Mouse (Mus musculus) midbrain, embryonic 10.5 days (tissue): Measurements from ENCODE around the gene Gm49345. TPM values are rescaled to one million over a fixed set of nuclear protein-coding genes. Genes with fewer than 3 reads are reported as not detected.

ENCODE experiments used
- DNase-seq: peaks from one replicate; pipeline ENCODE4 v3.0.0-alpha.2; 2017; ENCODE audit warnings: low spot score
- H3K27ac ChIP-seq: fragments of 300-500 bp; sonication (generic); replicated peaks from 2 replicates; pipeline ENCODE4 v1.5.1; 2016; ENCODE audit warnings: mild to moderate bottlenecking
- H3K27me3 ChIP-seq: fragments of 300-500 bp; sonication (generic); 2 replicates; pipeline ENCODE4 v1.6.1; 2016; ENCODE audit warnings: low read depth, mild to moderate bottlenecking; ENCODE audit not compliant: poor library complexity, severe bottlenecking
- H3K36me3 ChIP-seq: fragments of 300-500 bp; sonication (generic); 2 replicates; pipeline ENCODE4 v1.6.1; 2016; ENCODE audit warnings: mild to moderate bottlenecking, moderate library complexity
- H3K4me1 ChIP-seq: fragments of 300-500 bp; sonication (generic); 2 replicates; pipeline ENCODE4 v1.6.1; 2016
- H3K4me3 ChIP-seq: fragments of 300-500 bp; sonication (generic); 2 replicates; pipeline ENCODE4 v1.5.1; 2016; ENCODE audit warnings: mild to moderate bottlenecking, moderate library complexity
- H3K9me3 ChIP-seq: fragments of 300-500 bp; sonication (generic); replicated peaks from 2 replicates; pipeline ENCODE4 v1.6.1; 2016; ENCODE audit warnings: mild to moderate bottlenecking
- WGBS: fragments of 180-500 bp; shearing (Covaris S2); methylation state at CpG from one replicate; pipeline ENCODE4 v1.1.7; 2016; 5-methylcytosine and 5-hydroxymethylcytosine counted together
- polyA plus RNA-seq: library from polyadenylated mRNA; unstranded; fragments of >200 nt; fragmentation: Nextera tagmentation; extraction: Ambion mirVana; gene quantifications from 2 replicates; pipeline ENCODE4 v1.2.1, GENCODE M21; 2016

The Gm49345 gene
- polyA plus RNA-seq, 1 experiment from 2014 or later, result not detected

GRCm38 (mm10) chr13:67545941-67546340, 91.6 kb downstream of the Gm49345 start:
- H3K4me3 ChIP-seq, result no peak overlapping the region
- no peak for DNase-seq
- no peaks in the 10 kb centered on the region for H3K27me3 ChIP-seq
- H3K27ac ChIP-seq, result no peak overlapping the region
- no peaks in the 10 kb centered on the region for H3K4me1 ChIP-seq
- H3K36me3 ChIP-seq, result peaks cover 70% of the 10 kb centered on the region
- 82% methylated on average over 1 of the region's 1 CpGs for WGBS
- H3K9me3 ChIP-seq, result peaks cover 10% of the 10 kb centered on the region; the same call in 1 of the 2 replicates

Other genes starting within 250 kb of the Gm49345 start
- 3.3 and 4.3 TPM in 2 replicates for gene Zfp429, start 237.9 kb downstream of the Gm49345 start, polyA plus RNA-seq
- 0.39 TPM in 2 replicates for gene Zfp459, start 216.4 kb downstream of the Gm49345 start, polyA plus RNA-seq
- gene Zfp874a, start 186.1 kb downstream of the Gm49345 start, polyA plus RNA-seq, result 6.0 and 6.6 TPM in 2 replicates
- gene Zfp874b, start 153.5 kb downstream of the Gm49345 start, polyA plus RNA-seq, result 1.4 and 1.6 TPM in 2 replicates
- gene Zfp58, start 137.2 kb downstream of the Gm49345 start, polyA plus RNA-seq, result 15.1 and 15.9 TPM in 2 replicates
- gene Gm26965, start 111.6 kb downstream of the Gm49345 start, polyA plus RNA-seq, result 0.29 TPM in 1 of 2 replicates, not detected in the other
- 24.3 and 27.5 TPM in 2 replicates for gene Zfp87, start 111.6 kb downstream of the Gm49345 start, polyA plus RNA-seq
- 17.7 and 19.0 TPM in 2 replicates for gene Zfp748, start 83.9 kb downstream of the Gm49345 start, polyA plus RNA-seq
- 3.2 and 3.7 TPM in 2 replicates for gene Zfp729b, start 28.1 kb downstream of the Gm49345 start, polyA plus RNA-seq
- gene Zfp729a, start within 50 bp of the Gm49345 start, polyA plus RNA-seq, result 2.2 and 3.3 TPM in 2 replicates
- gene Zfp738, start 49.3 kb upstream of the Gm49345 start, polyA plus RNA-seq, result 9.8 and 10.7 TPM in 2 replicates
- 6.7 and 7.8 TPM in 2 replicates for gene Zfp65, start 91.4 kb upstream of the Gm49345 start, polyA plus RNA-seq
- 5.3 and 5.5 TPM in 2 replicates for gene Zfp85, start 117.5 kb upstream of the Gm49345 start, polyA plus RNA-seq
- 4.2 and 5.8 TPM in 2 replicates for gene Zfp493, start 141.9 kb upstream of the Gm49345 start, polyA plus RNA-seq
- 6.3 and 8.5 TPM in 2 replicates for gene Zfp273, start 176.0 kb upstream of the Gm49345 start, polyA plus RNA-seq
- 1.8 TPM in 2 replicates for gene Gm10037, start 193.3 kb upstream of the Gm49345 start, polyA plus RNA-seq
- gene BC048507, start 225.6 kb upstream of the Gm49345 start, polyA plus RNA-seq, result not detected in 2 replicates